Mouse (Mus musculus) forebrain, embryonic 15.5 days (tissue): ENCODE data around the gene Vmn1r174. TPM values are rescaled to one million over a fixed set of nuclear protein-coding genes. Genes with fewer than 3 reads are reported as not detected.
"Not testable (repeated sequence)": the region's sequence is repeated elsewhere in the genome, so short reads cannot be mapped to it uniquely, and the experiment has no call there.

ENCODE experiments used
- ATAC-seq: fragments of 200-750 bp; cut with Nextera tagmentation; replicated peaks from 2 replicates; pipeline ENCODE4 v1.8.0; 2017; ENCODE audit warnings: mild to moderate bottlenecking, moderate TSS enrichment, moderate library complexity
- H3K27ac ChIP-seq: fragments of 300-500 bp; sonication (generic); replicated peaks from 2 replicates; pipeline ENCODE4 v1.5.1; 2015; ENCODE audit warnings: mild to moderate bottlenecking, inconsistent platforms
- H3K27me3 ChIP-seq: fragments of 300-500 bp; sonication (generic); 2 replicates; pipeline ENCODE4 v1.6.1; 2015; ENCODE audit warnings: inconsistent platforms
- H3K36me3 ChIP-seq: fragments of 300-500 bp; sonication (generic); 2 replicates; pipeline ENCODE4 v1.6.1; 2015; ENCODE audit warnings: mild to moderate bottlenecking, inconsistent platforms
- H3K4me1 ChIP-seq: fragments of 300-500 bp; sonication (generic); 2 replicates; pipeline ENCODE4 v1.6.1; 2015; ENCODE audit warnings: inconsistent platforms
- H3K4me2 ChIP-seq: fragments of 300-500 bp; sonication (generic); replicated peaks from 2 replicates; pipeline ENCODE4 v1.6.1; 2015; ENCODE audit warnings: mild to moderate bottlenecking, inconsistent platforms
- H3K4me3 ChIP-seq: fragments of 300-500 bp; sonication (generic); 2 replicates; pipeline ENCODE4 v1.5.1; 2015; ENCODE audit warnings: mild to moderate bottlenecking, inconsistent platforms
- H3K9ac ChIP-seq: fragments of 300-500 bp; sonication (generic); replicated peaks from 2 replicates; pipeline ENCODE4 v1.6.1; 2015; ENCODE audit warnings: mild to moderate bottlenecking, inconsistent platforms
- H3K9me3 ChIP-seq: fragments of 300-500 bp; sonication (generic); 2 replicates; pipeline ENCODE4 v1.6.1; 2016; ENCODE audit warnings: inconsistent platforms
- WGBS: fragments of 180-500 bp; shearing (Covaris S2); methylation state at CpG from one replicate; pipeline ENCODE4 v1.1.7; 2015; ENCODE audit warnings: mixed read lengths; 5-methylcytosine and 5-hydroxymethylcytosine counted together
- polyA plus RNA-seq: library from polyadenylated mRNA; unstranded; fragments of >200 nt; fragmentation: Nextera tagmentation; extraction: Ambion mirVana; gene quantifications from 2 replicates; pipeline ENCODE4 v1.2.1, GENCODE M21; 2015

Vmn1r174 gene
- polyA plus RNA-seq = not detected in 2 replicates

GRCm38 (mm10) chr7:23751970-23752369 lies at the start of gene Vmn1r174:
Vmn1r174 (plus strand) TSS chr7:23752270.
- WGBS = 53% methylated on average over 1 of the region's 1 CpGs
- H3K27ac ChIP-seq, H3K4me3 ChIP-seq, H3K4me1 ChIP-seq, H3K36me3 ChIP-seq, ATAC-seq, H3K27me3 ChIP-seq, H3K4me2 ChIP-seq, H3K9ac ChIP-seq, H3K9me3 ChIP-seq: not testable (repeated sequence)

GRCm38 (mm10) chr7:23784526-23784925 lies 32.5 kb downstream of the Vmn1r174 start:
- ATAC-seq = no peak
- no peaks in the 10 kb centered on the region for H3K36me3 ChIP-seq
- H3K27ac ChIP-seq = no peak overlapping the region
- no peaks in the 10 kb centered on the region for H3K4me1 ChIP-seq
- H3K4me3 ChIP-seq = no peak overlapping the region
- 91% methylated on average over 6 of the region's 6 CpGs for WGBS
- no peak overlapping the region for H3K4me2 ChIP-seq
- H3K9me3 ChIP-seq = peaks cover 38% of the 10 kb centered on the region
- H3K27me3 ChIP-seq = no peaks in the 10 kb centered on the region
- no peak overlapping the region for H3K9ac ChIP-seq

- ATAC-seq, H3K27me3 ChIP-seq: not testable (repeated sequence)
These were observed 58.5 kb downstream of the Vmn1r174 start, which contains the start of gene Vmn1r175 for GRCm38 (mm10) chr7:23810543-23810942. Vmn1r175 (minus strand) TSS chr7:23810643.

More at GRCm38 (mm10) chr7:23810543-23810942, 58.5 kb downstream of the Vmn1r174 start, which contains the start of gene Vmn1r175:
- not testable (repeated sequence) for H3K27ac ChIP-seq, H3K4me1 ChIP-seq, H3K9me3 ChIP-seq, H3K9ac ChIP-seq, H3K36me3 ChIP-seq, H3K4me2 ChIP-seq, H3K4me3 ChIP-seq

Other genes starting within 250 kb of the Vmn1r174 start
- not detected in 2 replicates for gene Vmn1r167, start 245.1 kb upstream of the Vmn1r174 start, polyA plus RNA-seq
- gene Vmn1r168, start 212.5 kb upstream of the Vmn1r174 start, polyA plus RNA-seq = not detected in 2 replicates
- gene Vmn1r169, start 176.7 kb upstream of the Vmn1r174 start, polyA plus RNA-seq = not detected in 2 replicates
- gene Vmn1r170, start 146.1 kb upstream of the Vmn1r174 start, polyA plus RNA-seq = not detected in 2 replicates
- not detected in 2 replicates for gene Vmn1r171, start 121.5 kb upstream of the Vmn1r174 start, polyA plus RNA-seq
- not detected in 2 replicates for gene Vmn1r172, start 94.0 kb upstream of the Vmn1r174 start, polyA plus RNA-seq
- not detected in 2 replicates for gene Vmn1r173, start 51.6 kb upstream of the Vmn1r174 start, polyA plus RNA-seq
- gene Vmn1r175, start 58.4 kb downstream of the Vmn1r174 start, polyA plus RNA-seq = not detected in 2 replicates
- gene Vmn1r176, start 85.1 kb downstream of the Vmn1r174 start, polyA plus RNA-seq = not detected in 2 replicates
- not detected in 2 replicates for gene Vmn1r177, start 114.2 kb downstream of the Vmn1r174 start, polyA plus RNA-seq
- not detected in 2 replicates for gene Vmn1r178, start 139.7 kb downstream of the Vmn1r174 start, polyA plus RNA-seq
- not detected in 2 replicates for gene Vmn1r179, start 174.7 kb downstream of the Vmn1r174 start, polyA plus RNA-seq
- gene Vmn1r180, start 198.4 kb downstream of the Vmn1r174 start, polyA plus RNA-seq = not detected in 2 replicates
- not detected in 2 replicates for gene Vmn1r181, start 222.3 kb downstream of the Vmn1r174 start, polyA plus RNA-seq
- not detected in 2 replicates for gene V1rd19, start 249.4 kb downstream of the Vmn1r174 start, polyA plus RNA-seq